Mouse (Mus musculus) granulocyte monocyte progenitor cell, adult 5-6 weeks (primary cell): ENCODE measurements around the gene Gnb4. TPM values are rescaled to one million over a fixed set of nuclear protein-coding genes. Genes with fewer than 3 reads are reported as not detected.

Experiments
- ATAC-seq: replicated peaks from 2 replicates; pipeline ENCODE4 v1.8.0; 2016; ENCODE audit warnings: mild to moderate bottlenecking, moderate TSS enrichment, inconsistent platforms; ENCODE audit not compliant: poor library complexity, severe bottlenecking
- total RNA-seq, 2 experiments: library from RNA; stranded (forward) in 1 of 2; stranded (reverse) in 1 of 2; fragments of 200-712, 200-1000 nt in 1 of 2; fragments of >200 nt in 1 of 2; fragmentation: Nextera tagmentation in 1 of 2; gene quantifications; 2 replicates each; pipeline ENCODE4 v1.2.3; 2014 to 2017

Gene Gnb4
- total RNA-seq, 2 experiments from 2014 or later, result 4.4 to 5.4 TPM

- ATAC-seq, result no peak
Measured at GRCm38 (mm10) chr3:32616006-32616330, 417 bp downstream of the Gnb4 start.

GRCm38 (mm10) chr3:32615376-32615775, 1.0 kb downstream of the Gnb4 start:
- ATAC-seq, result no peak

- no peak for ATAC-seq
Measured at GRCm38 (mm10) chr3:32614786-32615185, 1.6 kb downstream of the Gnb4 start.

- ATAC-seq, result no peak
Measured at GRCm38 (mm10) chr3:32611606-32612170, 4.7 kb downstream of the Gnb4 start.

GRCm38 (mm10) chr3:32610560-32610959, 5.8 kb downstream of the Gnb4 start:
- peak; percentile 33; the same call in 1 of the 2 replicates for ATAC-seq

GRCm38 (mm10) chr3:32609233-32609632, 7.2 kb downstream of the Gnb4 start:
- ATAC-seq, result no peak

GRCm38 (mm10) chr3:32601055-32601454, 15.3 kb downstream of the Gnb4 start:
- peak; percentile 63; the same call in 1 of the 2 replicates for ATAC-seq

GRCm38 (mm10) chr3:32599328-32599727, 17.1 kb downstream of the Gnb4 start:
- no peak for ATAC-seq

- no peak for ATAC-seq
Measured at GRCm38 (mm10) chr3:32595080-32595479, 21.3 kb downstream of the Gnb4 start.

GRCm38 (mm10) chr3:32586274-32586673, 30.1 kb downstream of the Gnb4 start:
- ATAC-seq, result no peak

GRCm38 (mm10) chr3:32583489-32583888, 32.9 kb downstream of the Gnb4 start:
- ATAC-seq, result no peak

- no peak for ATAC-seq
Measured at GRCm38 (mm10) chr3:32581911-32582310, 34.5 kb downstream of the Gnb4 start.

- ATAC-seq, result no peak
Measured at GRCm38 (mm10) chr3:32580738-32581137, 35.6 kb downstream of the Gnb4 start.

- no peak for ATAC-seq
Measured at GRCm38 (mm10) chr3:32578772-32579171, 37.6 kb downstream of the Gnb4 start.

- ATAC-seq, result no peak
Measured at GRCm38 (mm10) chr3:32575151-32575550, 41.2 kb downstream of the Gnb4 start.

GRCm38 (mm10) chr3:32573881-32574280, 42.5 kb downstream of the Gnb4 start:
- ATAC-seq, result no peak

- ATAC-seq, result no peak
Measured at GRCm38 (mm10) chr3:32573086-32573485, 43.3 kb downstream of the Gnb4 start.

GRCm38 (mm10) chr3:32563401-32563800, 53.0 kb downstream of the Gnb4 start:
- no peak for ATAC-seq

- ATAC-seq, result no peak; the same call in 1 of the 2 replicates
Measured at GRCm38 (mm10) chr3:32553061-32553460, 63.3 kb downstream of the Gnb4 start.

- ATAC-seq, result no peak
Measured at GRCm38 (mm10) chr3:32538091-32538490, 78.3 kb downstream of the Gnb4 start.

GRCm38 (mm10) chr3:32537556-32537955, 78.8 kb downstream of the Gnb4 start:
- no peak for ATAC-seq

GRCm38 (mm10) chr3:32535692-32536091, 80.7 kb downstream of the Gnb4 start:
- no peak for ATAC-seq
